Mouse (Mus musculus): ENCODE data around the gene Magi1.
"Not testable (repeated sequence)": the region's sequence is repeated elsewhere in the genome, so short reads cannot be mapped to it uniquely, and the experiment has no call there.

GRCm38 (mm10) chr6:94003586-94003985 is 280.1 kb downstream of the Magi1 start:
- TF ChIP-seq EP300, POLR2A (IDR thresholded peaks at IDR 0.05; ENCODE audit: insufficient read depth, low read depth, low read length): not testable (repeated sequence)
